Mouse (Mus musculus): Measurements from ENCODE around the gene Lmbr1. TPM values are rescaled to one million over a fixed set of nuclear protein-coding genes. Genes with fewer than 3 reads are reported as not detected.

The Lmbr1 gene
- total RNA-seq (2023), result 1 to 10 TPM; 1.0 to 1.5 TPM

GRCm38 (mm10) chr5:29378298-29379036 lies at the start of gene Lmbr1:
Gene Lmbr1, minus strand, starts transcription at chr5:29378390.

GRCm38 (mm10) chr5:29195570-29196263 lies 182.5 kb downstream of the Lmbr1 start, which contains the start of gene Rnf32:
Gene Rnf32, plus strand, starts transcription at chr5:29195992.

Other genes with a start within 250 kb of the Lmbr1 start
- not detected for gene Rnf32, start 182.4 kb downstream of the Lmbr1 start, total RNA-seq (2023)
- 10 to 100 TPM; 27.9 to 29.9 TPM for gene Nom1, start 56.3 kb upstream of the Lmbr1 start, total RNA-seq (2023)
- not detected for gene Mnx1, start 100.1 kb upstream of the Lmbr1 start, total RNA-seq (2023)
- gene Ube3c, start 190.9 kb upstream of the Lmbr1 start, total RNA-seq (2023), result 10 to 100 TPM; 45.2 to 45.4 TPM